In the genomic region with DNA sequence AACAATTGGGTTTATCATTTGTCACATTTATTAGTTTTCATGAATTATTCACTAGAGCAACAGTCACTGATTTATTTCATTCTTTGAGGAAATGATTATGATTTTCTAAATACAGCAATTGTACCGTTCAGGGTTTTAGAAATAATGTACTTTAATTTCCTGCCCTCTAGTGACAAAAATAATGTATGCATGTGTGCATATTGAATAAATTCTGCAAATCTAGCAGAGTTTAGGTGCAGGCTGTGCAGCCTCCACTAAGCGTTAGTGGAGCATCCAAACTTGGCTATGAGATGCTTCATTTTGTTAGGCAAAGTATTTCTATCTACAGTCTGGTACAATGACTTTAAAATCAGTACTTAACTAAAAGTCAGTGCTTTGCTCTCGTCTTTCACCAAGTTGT, we compare ENCODE assay signal across 18 mouse cellular contexts.
A peak's percentile ranks its signal among the peaks of the same experiment; 100 is the strongest.
DNase-seq lines count a peak whose midpoint lies in the region; ATAC-seq and TF ChIP-seq lines count a peak whose summit lies in the region.
"Had no signal": no experiment of that assay in that cellular context is flagged by ENCODE, and none has a peak within 500 bp of the region (broad histone marks: within the 10 kb centered on the region; RNA-seq: fewer than 3 reads in every experiment).

No protein-coding gene starts in this region.

- no peak overlapping the region for H3K9ac ChIP-seq in forebrain, embryonic 15.5 days (replicated peaks)
- H3K9ac ChIP-seq in kidney, postnatal 0 days (ENCODE audit: low read depth, low read length): no peak overlapping the region
- no peak overlapping the region for H3K9ac ChIP-seq in kidney, embryonic 14.5 days (ENCODE audit: low read depth, low read length)
- no peak overlapping the region for H3K9ac ChIP-seq in midbrain, embryonic 16.5 days (ENCODE audit: low read depth, low read length)
- no peak overlapping the region for H3K9ac ChIP-seq in midbrain, embryonic 11.5 days (ENCODE audit: low read length)
- no peak overlapping the region for H3K9ac ChIP-seq in stomach, postnatal 0 days (ENCODE audit: low read length)
- H3K9ac ChIP-seq: limb, embryonic 13.5 days had no signal

- H3K4me2 ChIP-seq in forebrain, embryonic 15.5 days (replicated peaks): no peak overlapping the region
- H3K4me2 ChIP-seq in kidney, postnatal 0 days (ENCODE audit: low read length): no peak overlapping the region
- H3K4me2 ChIP-seq in kidney, embryonic 14.5 days (replicated peaks; ENCODE audit: low read depth, low read length): no peak overlapping the region
- no peak overlapping the region for H3K4me2 ChIP-seq in midbrain, embryonic 16.5 days (ENCODE audit: low read length)
- no peak overlapping the region for H3K4me2 ChIP-seq in midbrain, embryonic 11.5 days
- H3K4me2 ChIP-seq in stomach, postnatal 0 days (replicated peaks; ENCODE audit: low read depth): no peak overlapping the region
- H3K4me2 ChIP-seq: heart, embryonic 11.5 days; limb, embryonic 13.5 days had no signal

- no peaks in the 10 kb centered on the region for H3K9me3 ChIP-seq in forebrain, embryonic 15.5 days
- no peaks in the 10 kb centered on the region for H3K9me3 ChIP-seq in forebrain, embryonic 10.5 days
- no peaks in the 10 kb centered on the region for H3K9me3 ChIP-seq in kidney, postnatal 0 days (replicated peaks; ENCODE audit: low read length)
- H3K9me3 ChIP-seq in kidney, embryonic 14.5 days (ENCODE audit: control insufficient read depth, low read length): no peaks in the 10 kb centered on the region
- no peaks in the 10 kb centered on the region for H3K9me3 ChIP-seq in midbrain, embryonic 16.5 days (replicated peaks; ENCODE audit: control insufficient read depth, low read length, poor library complexity, severe bottlenecking)
- no peaks in the 10 kb centered on the region for H3K9me3 ChIP-seq in midbrain, embryonic 11.5 days (ENCODE audit: control insufficient read depth, low read length)
- H3K9me3 ChIP-seq in stomach, postnatal 0 days (ENCODE audit: control insufficient read depth, low read length): no peaks in the 10 kb centered on the region
- H3K9me3 ChIP-seq: limb, embryonic 13.5 days had no signal

- no peaks in the 10 kb centered on the region for H3K36me3 ChIP-seq in forebrain, embryonic 15.5 days
- H3K36me3 ChIP-seq in forebrain, embryonic 10.5 days (replicated peaks): no peaks in the 10 kb centered on the region
- H3K36me3 ChIP-seq in kidney, postnatal 0 days (ENCODE audit: insufficient read depth, low read length): no peaks in the 10 kb centered on the region
- no peaks in the 10 kb centered on the region for H3K36me3 ChIP-seq in kidney, embryonic 14.5 days (ENCODE audit: control insufficient read depth, insufficient read depth, low read length)
- no peaks in the 10 kb centered on the region for H3K36me3 ChIP-seq in midbrain, embryonic 16.5 days (ENCODE audit: control insufficient read depth, insufficient read depth, low read length)
- no peaks in the 10 kb centered on the region for H3K36me3 ChIP-seq in midbrain, embryonic 11.5 days (ENCODE audit: control insufficient read depth, insufficient read depth, low read length)
- H3K36me3 ChIP-seq in stomach, postnatal 0 days (ENCODE audit: control insufficient read depth, insufficient read depth, low read length): no peaks in the 10 kb centered on the region
- H3K36me3 ChIP-seq: limb, embryonic 13.5 days had no signal

- H3K4me1 ChIP-seq in forebrain, embryonic 15.5 days: no peaks in the 10 kb centered on the region
- no peaks in the 10 kb centered on the region for H3K4me1 ChIP-seq in forebrain, embryonic 10.5 days
- H3K4me1 ChIP-seq in kidney, postnatal 0 days (replicated peaks; ENCODE audit: insufficient read depth, low read length): no peaks in the 10 kb centered on the region
- no peaks in the 10 kb centered on the region for H3K4me1 ChIP-seq in kidney, embryonic 14.5 days (ENCODE audit: control insufficient read depth, insufficient read depth, low read length)
- H3K4me1 ChIP-seq in midbrain, embryonic 16.5 days (ENCODE audit: control insufficient read depth, insufficient read depth, low read length): no peaks in the 10 kb centered on the region
- no peaks in the 10 kb centered on the region for H3K4me1 ChIP-seq in midbrain, embryonic 11.5 days (ENCODE audit: control insufficient read depth, insufficient read depth, low read length)
- H3K4me1 ChIP-seq in stomach, postnatal 0 days (replicated peaks; ENCODE audit: control insufficient read depth, insufficient read depth): no peaks in the 10 kb centered on the region
- H3K4me1 ChIP-seq: limb, embryonic 13.5 days had no signal

- TF ChIP-seq EP300 in stomach, postnatal 0 days (optimal IDR thresholded peaks at IDR 0.05): no peak

- H3K4me3 ChIP-seq in forebrain, embryonic 15.5 days: no peak overlapping the region
- no peak overlapping the region for H3K4me3 ChIP-seq in forebrain, embryonic 10.5 days
- no peak overlapping the region for H3K4me3 ChIP-seq in kidney, postnatal 0 days (replicated peaks; ENCODE audit: low read depth, low read length)
- no peak overlapping the region for H3K4me3 ChIP-seq in kidney, embryonic 14.5 days (ENCODE audit: low read length)
- no peak overlapping the region for H3K4me3 ChIP-seq in midbrain, embryonic 16.5 days (ENCODE audit: low read depth, low read length)
- no peak overlapping the region for H3K4me3 ChIP-seq in midbrain, embryonic 11.5 days (ENCODE audit: low read depth, low read length)
- no peak overlapping the region for H3K4me3 ChIP-seq in stomach, postnatal 0 days (ENCODE audit: low read depth, low read length)
- H3K4me3 ChIP-seq: limb, embryonic 13.5 days had no signal

- 69% methylated on average over 3 of the region's 3 CpGs for whole genome bisulfite sequencing in forebrain, embryonic 15.5 days
- WGBS in forebrain, embryonic 10.5 days: 86% methylated on average over 3 of the region's 3 CpGs
- WGBS in kidney, postnatal 0 days: 69% methylated on average over 3 of the region's 3 CpGs
- WGBS in kidney, embryonic 14.5 days: 67% methylated on average over 3 of the region's 3 CpGs
- WGBS in midbrain, embryonic 16.5 days: 67% methylated on average over 3 of the region's 3 CpGs
- 85% methylated on average over 3 of the region's 3 CpGs for WGBS in midbrain, embryonic 11.5 days
- 51% methylated on average over 3 of the region's 3 CpGs for WGBS in stomach, postnatal 0 days

- peak; percentile 54 for TF ChIP-seq CTCF in kidney, postnatal 0 days (IDR thresholded peaks at IDR 0.05; ENCODE audit: low read depth)
- peak; percentile 66 for TF ChIP-seq CTCF in stomach, postnatal 0 days (IDR thresholded peaks at IDR 0.05; ENCODE audit: low read depth)

- H3K27me3 ChIP-seq in forebrain, embryonic 15.5 days: no peaks in the 10 kb centered on the region
- H3K27me3 ChIP-seq in forebrain, embryonic 10.5 days (ENCODE audit: poor library complexity, severe bottlenecking): no peaks in the 10 kb centered on the region
- no peaks in the 10 kb centered on the region for H3K27me3 ChIP-seq in kidney, postnatal 0 days (ENCODE audit: insufficient read depth, low read length)
- no peaks in the 10 kb centered on the region for H3K27me3 ChIP-seq in kidney, embryonic 14.5 days (ENCODE audit: control insufficient read depth, insufficient read depth, low read length)
- no peaks in the 10 kb centered on the region for H3K27me3 ChIP-seq in midbrain, embryonic 16.5 days (ENCODE audit: control insufficient read depth, insufficient read depth, low read depth, low read length)
- no peaks in the 10 kb centered on the region for H3K27me3 ChIP-seq in midbrain, embryonic 11.5 days (ENCODE audit: control insufficient read depth, insufficient read depth, low read length)
- no peaks in the 10 kb centered on the region for H3K27me3 ChIP-seq in stomach, postnatal 0 days (ENCODE audit: control insufficient read depth, insufficient read depth, low read length)
- H3K27me3 ChIP-seq: limb, embryonic 13.5 days had no signal

- ATAC-seq in forebrain, embryonic 15.5 days (replicated peaks): peak; percentile 53; the same call in 1 of the 2 replicates
- ATAC-seq in kidney, postnatal 0 days (replicated peaks; ENCODE audit: low FRiP score, low read depth): no peak
- ATAC-seq in kidney, embryonic 14.5 days (ENCODE audit: low FRiP score, low TSS enrichment): no peak
- ATAC-seq in midbrain, embryonic 16.5 days: peak; percentile 51; the same call in 1 of the 2 replicates
- no peak for ATAC-seq in midbrain, embryonic 11.5 days (ENCODE audit: low FRiP score)
- no peak for ATAC-seq in stomach, postnatal 0 days (ENCODE audit: low FRiP score, low TSS enrichment)

- DNase-seq in forebrain, embryonic 10.5 days (ENCODE audit: extremely low spot score, low spot score): no peak
- DNase-seq in kidney, postnatal 0 days (ENCODE audit: low spot score): peak; percentile 39
- DNase-seq in midbrain, embryonic 11.5 days (ENCODE audit: low spot score, missing footprints): no peak
- no peak for DNase-seq in stomach, postnatal 0 days (ENCODE audit: low spot score)
- no peak for DNase-seq in adrenal gland, adult 18-20 months (ENCODE audit: low spot score in 2 of 2)
- DNase-seq: adrenal gland, postnatal 14 days; gastrocnemius, postnatal 14 days; heart, postnatal 36 days; kidney, adult 18-20 months; kidney, postnatal 4 days; retina, postnatal 1 day; thymus, adult 2 months had no signal

- no peak overlapping the region for H3K27ac ChIP-seq in forebrain, embryonic 15.5 days (replicated peaks)
- no peak overlapping the region for H3K27ac ChIP-seq in forebrain, embryonic 10.5 days
- no peak overlapping the region for H3K27ac ChIP-seq in kidney, postnatal 0 days
- H3K27ac ChIP-seq in kidney, embryonic 14.5 days (ENCODE audit: low read depth, low read length): no peak overlapping the region
- no peak overlapping the region for H3K27ac ChIP-seq in midbrain, embryonic 16.5 days (ENCODE audit: low read length)
- H3K27ac ChIP-seq in midbrain, embryonic 11.5 days (ENCODE audit: low read depth, low read length): no peak overlapping the region
- no peak overlapping the region for H3K27ac ChIP-seq in stomach, postnatal 0 days (replicated peaks)
- H3K27ac ChIP-seq: limb, embryonic 13.5 days; macrophage had no signal

Comparison
In these comparisons a context has a peak if more than half of its experiments do, and no peak if none do; other contexts are left out.
1. ATAC-seq: peak in forebrain, embryonic 15.5 days (single experiment) and midbrain, embryonic 16.5 days (single experiment); none in kidney, postnatal 0 days (single experiment), kidney, embryonic 14.5 days (single experiment), midbrain, embryonic 11.5 days (single experiment) and stomach, postnatal 0 days (single experiment).